Mouse (Mus musculus): ENCODE results near the gene Cd38. TPM values are rescaled to one million over a fixed set of nuclear protein-coding genes. Genes with fewer than 3 reads are reported as not detected.

Gene Cd38
- total and polyA plus RNA-seq, 2 experiments, result 4.8 to 15.9 TPM

DNA sequence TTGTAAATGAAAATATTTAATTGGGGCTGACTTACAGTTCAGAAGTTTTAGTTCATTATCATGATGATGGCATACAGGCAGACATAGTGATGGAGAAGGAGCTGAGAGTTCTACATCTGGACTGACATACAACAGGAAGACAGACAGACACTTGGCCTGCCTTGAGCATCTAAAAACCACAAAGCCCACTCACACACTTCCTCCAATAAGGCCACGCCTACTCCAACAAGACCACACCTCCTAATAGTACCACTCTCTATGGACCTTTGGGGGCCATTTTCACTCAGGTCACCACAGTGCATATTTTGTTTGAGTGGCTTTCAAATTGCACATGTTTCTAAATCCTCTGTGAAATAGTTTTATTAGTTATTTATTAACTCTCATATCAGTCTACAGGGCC lies 3.5 kb downstream of the Cd38 start:
- H3K79me2 ChIP-seq (ENCODE audit: control insufficient read depth, insufficient read depth, low read length), result no peaks in the 10 kb centered on the region
- H3K4me1 ChIP-seq (ENCODE audit: control insufficient read depth, insufficient read depth, low read length), result peaks cover 4% of the 10 kb centered on the region
- TF ChIP-seq CTCF (IDR thresholded peaks at IDR 0.05; ENCODE audit: low read depth, low read length), result no peak
- no peak for TF ChIP-seq POLR2A (IDR thresholded peaks at IDR 0.05; ENCODE audit: extremely low read depth, insufficient read depth, low read length)
- H3K4me3 ChIP-seq (ENCODE audit: insufficient read depth, low read depth, low read length), result no peak overlapping the region
- H3K27ac ChIP-seq (replicated peaks; ENCODE audit: insufficient read depth, low read depth, low read length), result no peak overlapping the region
- H3K27me3 ChIP-seq (ENCODE audit: control insufficient read depth, insufficient read depth, low read length), result no peaks in the 10 kb centered on the region
- DNase-seq (ENCODE audit: extremely low read depth, low read depth, low spot score), result peak; percentile 22
- H3K9ac ChIP-seq (ENCODE audit: low read depth, low read length), result no peak overlapping the region
- 59% methylated on average over 1 of the region's 1 CpGs for WGBS
- no peaks in the 10 kb centered on the region; the same call in 1 of the 2 replicates for H3K36me3 ChIP-seq (ENCODE audit: control insufficient read depth, insufficient read depth, low read length)

DNA sequence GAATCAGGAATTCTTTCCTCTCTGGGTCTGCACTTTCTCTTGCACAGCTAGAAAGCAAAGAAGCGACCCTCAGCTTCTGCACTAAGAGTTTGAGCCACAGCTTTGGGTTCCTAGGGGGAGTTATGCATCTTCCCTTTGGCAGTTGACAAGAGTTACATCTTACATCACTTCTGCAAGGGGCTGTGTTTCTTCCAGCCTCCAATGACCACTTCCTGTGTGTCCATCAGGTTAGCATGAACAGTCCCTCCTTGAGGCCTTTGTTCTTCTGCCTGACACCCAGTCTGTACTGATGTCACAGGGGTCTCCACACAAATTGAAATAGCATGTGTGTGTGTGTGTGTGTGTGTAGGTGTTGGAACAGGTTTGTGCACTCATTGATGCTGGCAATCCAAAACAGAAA lies 4.3 kb downstream of the Cd38 start:
- H3K27me3 ChIP-seq (ENCODE audit: control insufficient read depth, insufficient read depth, low read length), result no peaks in the 10 kb centered on the region
- TF ChIP-seq CTCF (IDR thresholded peaks at IDR 0.05; ENCODE audit: low read depth, low read length), result no peak
- no peak for TF ChIP-seq POLR2A (IDR thresholded peaks at IDR 0.05; ENCODE audit: extremely low read depth, insufficient read depth, low read length)
- no peak overlapping the region for H3K27ac ChIP-seq (replicated peaks; ENCODE audit: insufficient read depth, low read depth, low read length)
- H3K79me2 ChIP-seq (ENCODE audit: control insufficient read depth, insufficient read depth, low read length), result no peaks in the 10 kb centered on the region
- no peak for DNase-seq (ENCODE audit: extremely low read depth, low read depth, low spot score)
- H3K4me3 ChIP-seq (ENCODE audit: insufficient read depth, low read depth, low read length), result no peak overlapping the region
- H3K36me3 ChIP-seq (ENCODE audit: control insufficient read depth, insufficient read depth, low read length), result no peaks in the 10 kb centered on the region; the same call in 1 of the 2 replicates
- no peak overlapping the region for H3K9ac ChIP-seq (ENCODE audit: low read depth, low read length)
- 81% methylated on average over 1 of the region's 1 CpGs for WGBS
- peaks cover 5% of the 10 kb centered on the region for H3K4me1 ChIP-seq (ENCODE audit: control insufficient read depth, insufficient read depth, low read length)

DNA sequence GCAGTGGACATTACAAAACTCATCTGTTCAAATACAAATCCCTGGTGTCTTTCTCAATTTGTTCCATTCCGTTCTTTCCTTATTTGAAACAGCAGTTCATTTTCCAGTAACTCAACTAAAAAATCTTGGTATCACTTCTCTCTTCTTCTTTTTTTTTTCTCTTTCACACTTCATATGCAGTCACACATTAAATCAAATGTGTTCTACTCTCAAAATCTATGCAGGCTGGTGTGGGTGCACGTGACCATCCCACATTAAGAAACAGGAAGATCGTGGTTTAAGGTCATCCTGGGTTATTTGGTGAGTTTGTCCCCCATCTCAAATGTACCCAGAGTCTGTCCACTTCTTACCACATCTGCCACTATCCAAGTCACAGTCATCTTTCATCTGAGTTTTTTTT lies 13.7 kb downstream of the Cd38 start:
- Histone ChIP-seq H3K4me3 (ENCODE audit: insufficient read depth, low read depth, low read length) (no peak overlapping the region), H3K27ac (replicated peaks; ENCODE audit: insufficient read depth, low read depth, low read length) (no peak overlapping the region), H3K79me2 (ENCODE audit: control insufficient read depth, insufficient read depth, low read length) (no peaks in the 10 kb centered on the region), H3K36me3 (ENCODE audit: control insufficient read depth, insufficient read depth, low read length) (no peaks in the 10 kb centered on the region; the same call in 1 of the 2 replicates), H3K27me3 (ENCODE audit: control insufficient read depth, insufficient read depth, low read length) (no peaks in the 10 kb centered on the region), H3K9ac (ENCODE audit: low read depth, low read length) (no peak overlapping the region), H3K4me1 (ENCODE audit: control insufficient read depth, insufficient read depth, low read length) (peaks cover 3% of the 10 kb centered on the region; the same call in 1 of the 2 replicates)
- 79% methylated on average over 3 of the region's 3 CpGs for WGBS
- DNase-seq (ENCODE audit: extremely low read depth, low read depth, low spot score), result peak; percentile 51
- TF ChIP-seq POLR2A (IDR thresholded peaks at IDR 0.05; ENCODE audit: extremely low read depth, insufficient read depth, low read length), result no peak
- TF ChIP-seq CTCF (IDR thresholded peaks at IDR 0.05; ENCODE audit: low read depth, low read length), result no peak

DNA sequence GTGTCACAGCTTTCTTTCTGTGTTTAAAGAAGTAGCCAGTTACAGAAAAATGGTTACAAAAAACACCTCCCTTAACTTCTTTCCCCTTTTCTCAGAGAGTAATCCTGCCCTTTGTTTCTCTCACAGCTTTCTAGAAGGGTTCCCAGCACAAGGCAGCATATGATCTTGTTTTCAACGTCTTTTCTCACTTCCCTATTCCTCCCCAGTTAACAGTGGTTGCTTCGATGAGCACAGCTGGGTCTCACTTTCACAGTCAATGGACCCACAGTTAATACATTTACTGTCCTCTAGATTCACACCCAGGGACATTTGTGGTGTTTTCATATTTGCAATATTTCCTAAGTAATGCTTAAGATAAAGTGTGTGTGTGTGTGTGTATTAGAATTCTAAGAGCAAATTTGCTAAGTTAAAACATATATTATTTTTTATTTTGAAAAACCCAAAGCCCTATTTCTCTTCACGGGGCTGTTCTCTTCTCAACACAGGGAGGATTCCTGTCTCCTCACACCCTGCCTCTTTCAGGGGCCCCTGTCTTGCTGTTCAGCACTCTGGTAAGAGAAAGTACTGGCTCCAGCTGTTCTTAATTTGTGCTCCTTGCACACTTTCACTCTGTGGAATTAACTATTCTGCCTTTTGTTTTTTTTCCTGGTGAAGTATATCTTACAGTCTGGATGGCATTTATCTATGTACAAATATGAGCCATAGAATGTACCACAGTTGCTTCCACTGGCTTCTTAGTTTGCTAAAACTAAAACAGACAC lies 16.9 kb downstream of the Cd38 start:
- Histone ChIP-seq H3K79me2 (ENCODE audit: control insufficient read depth, insufficient read depth, low read length) (no peaks in the 10 kb centered on the region), H3K4me3 (ENCODE audit: insufficient read depth, low read depth, low read length) (no peak overlapping the region), H3K36me3 (ENCODE audit: control insufficient read depth, insufficient read depth, low read length) (no peaks in the 10 kb centered on the region; the same call in 1 of the 2 replicates), H3K4me1 (ENCODE audit: control insufficient read depth, insufficient read depth, low read length) (peaks cover 2% of the 10 kb centered on the region; the same call in 1 of the 2 replicates), H3K9ac (ENCODE audit: low read depth, low read length) (no peak overlapping the region), H3K27ac (replicated peaks; ENCODE audit: insufficient read depth, low read depth, low read length) (no peak overlapping the region), H3K27me3 (ENCODE audit: control insufficient read depth, insufficient read depth, low read length) (no peaks in the 10 kb centered on the region)
- peak; percentile 48 for DNase-seq (ENCODE audit: extremely low read depth, low read depth, low spot score)
- WGBS, result 51% methylated on average over 3 of the region's 3 CpGs
- TF ChIP-seq POLR2A (IDR thresholded peaks at IDR 0.05; ENCODE audit: extremely low read depth, insufficient read depth, low read length), result no peak
- no peak for TF ChIP-seq CTCF (IDR thresholded peaks at IDR 0.05; ENCODE audit: low read depth, low read length)

DNA sequence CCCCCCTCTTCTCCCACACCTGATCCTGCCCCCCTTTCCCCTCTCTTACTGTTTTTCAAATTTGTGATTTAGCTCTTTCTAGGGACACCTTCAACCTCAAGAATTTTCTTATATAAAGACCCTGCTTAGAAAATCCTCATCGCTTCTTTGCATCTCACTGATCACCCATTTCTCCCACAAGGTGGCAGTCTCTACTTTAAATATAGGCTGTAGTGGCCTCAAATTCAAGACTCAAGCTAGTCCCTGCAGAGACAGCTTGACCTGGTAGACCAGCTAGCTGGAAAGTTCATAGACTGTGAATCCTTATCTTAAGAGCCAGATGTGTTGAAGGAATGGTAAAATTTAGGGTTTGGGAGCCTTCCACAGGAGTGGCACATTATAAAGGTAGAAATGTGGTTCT lies 24.0 kb downstream of the Cd38 start:
- Histone ChIP-seq H3K79me2 (ENCODE audit: control insufficient read depth, insufficient read depth, low read length) (no peaks in the 10 kb centered on the region), H3K27ac (replicated peaks; ENCODE audit: insufficient read depth, low read depth, low read length) (no peak overlapping the region), H3K36me3 (ENCODE audit: control insufficient read depth, insufficient read depth, low read length) (no peaks in the 10 kb centered on the region), H3K4me1 (ENCODE audit: control insufficient read depth, insufficient read depth, low read length) (0 out of 2 replicates have a peak, but pooled peaks cover 2% of the 10 kb centered on the region), H3K4me3 (ENCODE audit: insufficient read depth, low read depth, low read length) (no peak overlapping the region), H3K27me3 (ENCODE audit: control insufficient read depth, insufficient read depth, low read length) (no peaks in the 10 kb centered on the region), H3K9ac (ENCODE audit: low read depth, low read length) (no peak overlapping the region)
- peak; percentile 49 for DNase-seq (ENCODE audit: extremely low read depth, low read depth, low spot score)
- 26% methylated on average over 1 of the region's 1 CpGs for WGBS
- TF ChIP-seq CTCF (IDR thresholded peaks at IDR 0.05; ENCODE audit: low read depth, low read length) (0 out of 2 replicates have a peak, but pooled peaks have one; percentile 11), POLR2A (IDR thresholded peaks at IDR 0.05; ENCODE audit: extremely low read depth, insufficient read depth, low read length) (no peak)

DNA sequence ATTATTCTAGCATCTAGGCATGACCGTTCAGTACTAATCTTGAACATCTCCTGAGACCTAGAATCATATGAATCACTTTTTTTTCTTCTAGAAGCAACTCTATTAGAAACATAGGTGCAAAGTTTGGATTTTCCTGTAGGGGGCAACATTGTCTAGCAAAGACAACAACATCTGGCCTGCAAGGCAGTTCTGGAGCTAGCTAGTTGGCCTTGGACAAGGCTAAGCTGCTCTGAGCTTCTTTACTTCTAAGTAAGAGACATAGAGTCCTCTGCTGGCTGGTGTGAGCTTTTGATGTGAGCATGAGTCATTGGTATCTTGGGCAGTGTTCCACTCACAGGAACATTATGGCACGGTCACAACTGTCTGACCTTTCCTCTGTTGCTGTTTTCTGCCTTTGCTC lies 25.8 kb downstream of the Cd38 start:
- H3K4me1 ChIP-seq (ENCODE audit: control insufficient read depth, insufficient read depth, low read length), result 0 out of 2 replicates have a peak, but pooled peaks cover 2% of the 10 kb centered on the region
- no peak overlapping the region for H3K27ac ChIP-seq (replicated peaks; ENCODE audit: insufficient read depth, low read depth, low read length)
- peak; percentile 72 for DNase-seq (ENCODE audit: extremely low read depth, low read depth, low spot score)
- H3K4me3 ChIP-seq (ENCODE audit: insufficient read depth, low read depth, low read length), result no peak overlapping the region
- 39% methylated on average over 2 of the region's 2 CpGs for WGBS
- no peak for TF ChIP-seq POLR2A (IDR thresholded peaks at IDR 0.05; ENCODE audit: extremely low read depth, insufficient read depth, low read length)
- TF ChIP-seq CTCF (IDR thresholded peaks at IDR 0.05; ENCODE audit: low read depth, low read length), result peak; percentile 24; the same call in 1 of the 2 replicates
- no peaks in the 10 kb centered on the region for H3K27me3 ChIP-seq (ENCODE audit: control insufficient read depth, insufficient read depth, low read length)
- no peak overlapping the region for H3K9ac ChIP-seq (ENCODE audit: low read depth, low read length)
- H3K79me2 ChIP-seq (ENCODE audit: control insufficient read depth, insufficient read depth, low read length), result no peaks in the 10 kb centered on the region
- H3K36me3 ChIP-seq (ENCODE audit: control insufficient read depth, insufficient read depth, low read length), result 0 out of 2 replicates have a peak, but pooled peaks cover 4% of the 10 kb centered on the region
